Mouse (Mus musculus): Measurements from ENCODE around the gene Ap4e1.
"Not testable (repeated sequence)": the region's sequence is repeated elsewhere in the genome, so short reads cannot be mapped to it uniquely, and the experiment has no call there.

The Ap4e1 gene

GRCm38 (mm10) chr2:127077611-127078010, 69.1 kb downstream of the Ap4e1 start:
- DNase-seq (ENCODE audit: low spot score) = no peak

DNA sequence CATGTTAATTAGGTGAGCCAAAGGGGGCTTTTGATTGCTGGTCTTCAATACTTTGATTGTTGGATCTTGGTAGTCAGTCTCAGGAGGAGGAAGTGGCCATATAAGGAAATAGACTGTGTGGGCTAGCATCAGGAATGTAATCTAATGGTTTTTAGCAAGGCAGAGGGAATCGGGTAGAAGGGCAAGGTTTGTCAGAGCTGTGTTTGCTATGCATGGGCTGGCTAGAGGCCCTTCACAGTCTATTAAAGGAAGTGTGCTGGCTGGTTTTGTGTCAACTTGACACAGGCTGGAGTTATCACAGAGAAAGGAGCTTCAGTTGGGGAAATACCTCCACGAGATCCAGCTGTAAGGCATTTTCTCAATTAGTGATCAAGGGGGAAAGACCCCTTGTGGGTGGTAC, 70.5 kb downstream of the Ap4e1 start:
- not testable (repeated sequence) for DNase-seq (ENCODE audit: low spot score)

DNA sequence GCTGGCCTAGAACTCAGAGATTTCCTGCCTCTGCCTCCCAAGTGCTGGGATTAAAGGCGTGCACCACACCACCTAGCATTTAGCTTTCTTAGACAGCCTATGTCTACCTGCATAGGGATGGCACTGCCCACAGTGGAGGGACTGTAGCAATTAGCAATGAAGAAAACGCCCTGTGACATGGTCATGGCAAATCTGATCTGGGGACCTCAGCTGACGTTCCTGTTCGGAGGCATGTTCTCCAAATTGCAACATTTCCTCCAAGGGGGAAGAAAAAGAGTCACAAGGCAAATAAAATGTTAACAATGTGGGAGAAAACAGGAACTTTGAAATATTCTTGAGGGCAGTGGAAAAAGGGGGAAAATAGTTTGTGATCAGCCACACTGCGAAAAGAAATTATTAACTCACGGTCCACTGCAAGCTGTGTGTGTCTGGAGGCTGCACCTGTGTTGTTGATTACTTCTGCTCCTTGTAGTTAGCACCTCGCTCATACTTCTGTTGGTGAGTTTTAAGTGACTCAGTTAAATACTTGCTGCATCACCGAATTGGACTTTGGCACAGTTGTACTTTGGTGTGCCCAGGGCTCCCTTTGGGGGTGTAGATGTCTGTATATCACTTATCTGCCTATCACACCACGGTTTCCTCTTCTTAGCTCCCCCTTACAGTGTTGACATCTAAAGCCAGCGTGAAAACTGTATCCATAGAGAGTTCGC, 71.5 kb downstream of the Ap4e1 start:
- DNase-seq (ENCODE audit: low spot score) = no peak

- DNase-seq (ENCODE audit: low spot score) = no peak
Measured at GRCm38 (mm10) chr2:127080591-127081218, 72.2 kb downstream of the Ap4e1 start.

- no peak for DNase-seq (ENCODE audit: low spot score)
Measured at GRCm38 (mm10) chr2:127086235-127086634, 77.7 kb downstream of the Ap4e1 start.

- DNase-seq (ENCODE audit: low spot score) = not testable (repeated sequence)
Measured at GRCm38 (mm10) chr2:127090151-127090550, 81.6 kb downstream of the Ap4e1 start.

DNA sequence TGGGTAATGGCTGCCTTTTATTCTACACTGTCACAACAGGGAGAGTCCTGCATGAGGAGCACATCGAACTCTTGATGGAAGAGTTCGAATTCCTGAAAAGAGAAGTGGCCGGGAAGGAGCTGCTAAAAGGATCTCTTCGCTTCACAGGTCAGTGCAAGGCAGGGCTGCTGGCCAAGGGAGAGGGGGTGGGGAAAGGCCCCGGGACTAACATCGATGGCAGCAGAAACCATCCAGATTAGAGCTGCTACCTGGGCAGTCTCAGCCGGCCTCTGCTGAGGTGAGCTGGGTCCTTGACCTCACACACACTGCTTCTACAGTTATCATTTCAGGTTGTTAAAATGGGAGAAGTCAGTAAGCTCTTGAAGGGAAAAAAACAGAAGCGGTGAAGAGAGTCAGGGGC, 83.5 kb downstream of the Ap4e1 start:
- no peak for DNase-seq (ENCODE audit: low spot score)

DNA sequence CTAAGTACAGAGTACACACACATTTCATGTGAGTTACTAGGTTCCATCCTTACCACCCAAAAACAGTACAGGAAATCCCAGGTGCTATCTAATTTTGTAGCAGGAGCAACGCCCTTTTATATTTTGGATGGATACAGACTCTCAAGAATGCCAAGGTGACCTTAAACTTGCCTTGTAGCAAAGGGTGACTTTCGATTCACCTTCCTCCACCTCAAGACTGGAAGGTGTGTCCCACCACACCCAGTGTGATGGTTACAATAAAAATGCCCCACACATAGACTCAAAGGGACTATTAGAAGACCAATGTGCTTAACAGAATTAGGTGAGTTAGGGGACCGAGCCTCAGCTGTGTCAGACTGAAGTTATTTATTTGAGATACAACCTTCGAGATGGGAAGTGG, 100.5 kb downstream of the Ap4e1 start:
- no peak for DNase-seq (ENCODE audit: low spot score)

Measured in MN1 (cell line).